Mouse (Mus musculus): Measurements from ENCODE around the gene Mroh2a. TPM values are rescaled to one million over a fixed set of nuclear protein-coding genes. Genes with fewer than 3 reads are reported as not detected.

Gene Mroh2a
- total and polyA plus RNA-seq, 3 experiments: 0.06 to 0.13 TPM; not detected in 1

DNA sequence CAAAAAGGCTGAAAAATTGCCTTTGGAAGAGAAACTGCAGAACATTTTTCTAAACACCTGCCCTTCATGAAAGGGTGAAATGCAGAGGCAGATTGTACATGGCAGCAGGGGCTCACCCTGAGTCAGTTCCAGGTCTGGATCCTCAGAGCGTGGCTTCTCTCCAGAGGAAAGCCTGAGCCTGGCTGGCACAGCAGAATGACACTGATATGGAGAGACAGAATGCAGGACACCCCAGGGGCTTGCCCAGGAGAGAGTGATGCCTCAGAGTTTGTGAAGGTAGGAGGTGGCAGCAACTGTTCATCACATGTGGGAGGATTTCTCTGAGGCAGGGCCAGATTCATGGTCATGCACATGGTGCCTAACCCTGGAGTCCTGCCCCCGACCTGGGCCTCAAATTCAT lies 26.8 kb upstream of the Mroh2a start:
- H3K79me2 ChIP-seq (replicated peaks; ENCODE audit: control insufficient read depth, insufficient read depth, low read length): no peaks in the 10 kb centered on the region
- H3K27me3 ChIP-seq (ENCODE audit: control insufficient read depth, insufficient read depth, low read length): 0 out of 2 replicates have a peak, but pooled peaks cover 1% of the 10 kb centered on the region
- no peak overlapping the region for H3K9ac ChIP-seq (ENCODE audit: low read depth, low read length)
- no peak overlapping the region for H3K4me3 ChIP-seq
- 46% methylated on average over 2 of the region's 2 CpGs for WGBS
- H3K27ac ChIP-seq: no peak overlapping the region
- no peaks in the 10 kb centered on the region for H3K36me3 ChIP-seq (ENCODE audit: control insufficient read depth, insufficient read depth, low read length)
- no peak for DNase-seq
- no peaks in the 10 kb centered on the region for H3K4me1 ChIP-seq (ENCODE audit: control insufficient read depth, insufficient read depth, low read length)
- TF ChIP-seq POLR2A (IDR thresholded peaks at IDR 0.05; ENCODE audit: insufficient read depth, low read depth, low read length): no peak
- no peak for TF ChIP-seq EP300 (IDR thresholded peaks at IDR 0.05; ENCODE audit: insufficient read depth, low read depth, low read length)
- TF ChIP-seq CTCF (IDR thresholded peaks at IDR 0.05): no peak
- intact Hi-C loops (cut with DNase I): no loop called here

DNA sequence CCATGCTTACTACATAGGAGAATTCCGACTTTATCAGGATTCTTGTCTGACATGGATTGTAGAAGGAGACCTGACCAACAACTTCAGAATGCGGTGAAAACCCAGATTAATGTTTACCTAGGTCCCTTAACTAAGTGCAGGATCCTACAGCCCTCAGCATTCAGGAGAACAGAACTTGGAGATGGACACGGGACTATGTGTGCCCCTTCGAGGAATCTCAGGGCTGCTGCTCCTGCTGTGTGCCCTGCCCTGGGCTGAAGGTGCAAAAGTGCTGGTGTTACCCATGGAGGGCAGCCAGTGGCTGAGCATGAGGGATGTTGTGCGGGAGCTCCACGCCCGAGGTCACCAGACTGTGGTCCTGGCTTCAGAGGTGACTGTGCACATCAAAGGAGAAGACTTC lies 26.3 kb upstream of the Mroh2a start, which contains the start of gene Ugt1a2:
Gene Ugt1a2 (plus strand): TSS at position 146 of the 400 bp plus-strand sequence.
- Histone ChIP-seq H3K4me1 (ENCODE audit: control insufficient read depth, insufficient read depth, low read length) (no peaks in the 10 kb centered on the region), H3K27ac (no peak within 1 kb of the TSS), H3K4me3 (no peak within 1 kb of the TSS), H3K9ac (ENCODE audit: low read depth, low read length) (no peak within 1 kb of the TSS), H3K79me2 (replicated peaks; ENCODE audit: control insufficient read depth, insufficient read depth, low read length) (no peaks in the 10 kb centered on the region), H3K27me3 (ENCODE audit: control insufficient read depth, insufficient read depth, low read length) (0 out of 2 replicates have a peak, but pooled peaks cover 1% of the 10 kb centered on the region), H3K36me3 (ENCODE audit: control insufficient read depth, insufficient read depth, low read length) (no peaks in the 10 kb centered on the region)
- no peak for DNase-seq
- intact Hi-C loops (cut with DNase I): no loop called here
- 75% methylated on average over 7 of the region's 7 CpGs for whole genome bisulfite sequencing
- TF ChIP-seq EP300 (IDR thresholded peaks at IDR 0.05; ENCODE audit: insufficient read depth, low read depth, low read length) (no peak), CTCF (IDR thresholded peaks at IDR 0.05) (no peak), POLR2A (IDR thresholded peaks at IDR 0.05; ENCODE audit: insufficient read depth, low read depth, low read length) (no peak)

DNA sequence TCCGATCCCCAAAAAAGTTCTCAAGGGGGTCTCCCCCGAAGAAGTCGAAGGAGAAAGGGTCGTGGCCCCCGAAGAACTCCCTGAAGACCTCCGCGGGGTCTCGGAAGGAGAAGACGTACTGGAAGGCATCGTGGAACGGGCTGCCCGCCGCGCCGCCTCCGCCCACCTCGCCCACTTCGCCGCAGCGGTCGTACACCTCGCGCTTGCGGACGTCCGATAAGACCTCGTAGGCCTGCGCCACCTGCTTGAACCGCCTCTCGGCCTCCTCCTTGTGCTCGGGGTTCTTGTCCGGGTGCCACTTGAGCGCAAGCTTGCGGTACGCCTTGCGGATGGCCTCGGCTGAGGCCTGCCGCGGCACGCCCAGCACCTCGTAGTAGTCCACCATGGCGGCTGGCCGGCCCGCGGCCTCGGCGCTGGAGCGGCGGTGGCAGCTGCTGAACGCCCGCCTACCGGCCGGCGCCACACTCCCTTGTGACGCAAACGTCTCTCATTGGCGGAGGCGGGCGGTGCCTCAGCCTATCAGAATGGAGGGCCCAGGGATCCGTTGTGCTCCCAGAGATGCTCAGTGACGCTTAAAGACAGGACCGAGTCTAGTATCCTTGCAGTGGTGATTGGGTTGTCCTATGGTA lies 21.4 kb upstream of the Mroh2a start, which contains the start of gene Dnajb3:
Gene Dnajb3 (minus strand): TSS at position 489 of the 629 bp plus-strand sequence.
- no peaks in the 10 kb centered on the region for H3K36me3 ChIP-seq (ENCODE audit: control insufficient read depth, insufficient read depth, low read length)
- WGBS: 6% methylated on average over 62 of the region's 62 CpGs
- peak; percentile 68 to 76 for DNase-seq
- H3K4me1 ChIP-seq (ENCODE audit: control insufficient read depth, insufficient read depth, low read length): no peaks in the 10 kb centered on the region
- no peak within 1 kb of the TSS for H3K27ac ChIP-seq
- H3K4me3 ChIP-seq: peak within 1 kb of the TSS; percentile 48
- no peaks in the 10 kb centered on the region for H3K79me2 ChIP-seq (replicated peaks; ENCODE audit: control insufficient read depth, insufficient read depth, low read length)
- H3K27me3 ChIP-seq (ENCODE audit: control insufficient read depth, insufficient read depth, low read length): no peaks in the 10 kb centered on the region
- peak within 1 kb of the TSS; percentile 71 for H3K9ac ChIP-seq (ENCODE audit: low read depth, low read length)
- intact Hi-C loops (cut with DNase I): no loop called here
- TF ChIP-seq POLR2A (IDR thresholded peaks at IDR 0.05; ENCODE audit: insufficient read depth, low read depth, low read length) (no peak), CTCF (IDR thresholded peaks at IDR 0.05) (no peak)

DNA sequence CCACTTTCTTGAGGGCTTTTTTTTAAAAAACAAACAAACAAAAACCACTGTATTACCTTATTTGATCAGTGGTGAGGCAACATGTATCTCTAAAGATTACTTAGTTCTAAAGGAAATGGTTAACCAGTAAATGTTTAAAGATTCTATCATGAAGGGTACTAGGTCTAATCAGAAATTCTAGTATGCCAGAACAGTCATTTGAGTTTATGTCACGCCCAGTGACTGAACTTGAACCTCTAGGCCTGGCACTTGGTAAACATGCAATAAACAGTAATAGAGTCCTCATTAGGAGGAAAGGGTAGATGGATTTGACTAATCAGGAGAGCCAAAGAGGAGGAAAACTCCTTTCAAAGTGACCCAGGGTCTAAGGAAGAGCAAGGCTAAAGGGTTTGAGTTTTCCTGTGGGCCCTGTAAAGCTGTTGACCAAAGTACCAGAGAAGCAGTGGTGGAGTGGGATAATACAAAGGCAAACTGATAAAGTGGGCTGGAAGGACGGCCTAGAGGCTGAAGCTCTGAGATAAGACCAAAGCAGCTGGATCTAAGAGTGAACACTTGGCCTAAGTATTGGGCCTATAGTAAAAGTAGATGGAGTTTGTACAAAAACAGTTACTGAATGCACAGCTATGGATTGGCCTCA lies 19.8 kb upstream of the Mroh2a start:
- intact Hi-C loops (cut with DNase I): no loop called here
- Histone ChIP-seq H3K27ac (no peak overlapping the region), H3K36me3 (ENCODE audit: control insufficient read depth, insufficient read depth, low read length) (no peaks in the 10 kb centered on the region), H3K4me3 (no peak overlapping the region), H3K79me2 (replicated peaks; ENCODE audit: control insufficient read depth, insufficient read depth, low read length) (no peaks in the 10 kb centered on the region), H3K4me1 (ENCODE audit: control insufficient read depth, insufficient read depth, low read length) (no peaks in the 10 kb centered on the region), H3K9ac (ENCODE audit: low read depth, low read length) (no peak overlapping the region), H3K27me3 (ENCODE audit: control insufficient read depth, insufficient read depth, low read length) (no peaks in the 10 kb centered on the region)
- no peak for TF ChIP-seq EP300 (IDR thresholded peaks at IDR 0.05; ENCODE audit: insufficient read depth, low read depth, low read length)
- no peak for DNase-seq
- WGBS: 70% methylated on average over 2 of the region's 2 CpGs

DNA sequence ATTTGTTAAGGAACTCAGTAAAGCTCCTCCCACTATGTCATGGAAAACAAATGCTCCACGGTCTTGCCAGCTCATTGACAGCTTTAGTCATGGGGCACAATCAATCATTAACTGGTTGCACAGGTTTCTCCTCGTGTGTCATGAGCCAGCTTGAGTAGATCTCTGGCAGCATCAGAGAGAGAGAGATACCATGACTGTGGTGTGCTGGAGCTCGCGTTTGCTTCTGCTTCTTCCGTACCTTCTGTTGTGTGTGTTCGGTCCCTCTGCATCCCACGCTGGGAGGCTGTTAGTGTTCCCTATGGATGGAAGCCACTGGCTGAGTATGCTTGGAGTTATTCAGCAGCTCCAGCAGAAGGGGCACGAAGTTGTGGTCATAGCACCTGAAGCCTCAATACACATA lies 15.0 kb upstream of the Mroh2a start, which contains the start of gene Ugt1a1:
Gene Ugt1a1 (plus strand): TSS at position 148 of the 400 bp plus-strand sequence.
- Histone ChIP-seq H3K36me3 (ENCODE audit: control insufficient read depth, insufficient read depth, low read length) (no peaks in the 10 kb centered on the region), H3K79me2 (replicated peaks; ENCODE audit: control insufficient read depth, insufficient read depth, low read length) (no peaks in the 10 kb centered on the region), H3K9ac (ENCODE audit: low read depth, low read length) (no peak within 1 kb of the TSS), H3K4me3 (no peak within 1 kb of the TSS), H3K27ac (no peak within 1 kb of the TSS), H3K4me1 (ENCODE audit: control insufficient read depth, insufficient read depth, low read length) (no peaks in the 10 kb centered on the region), H3K27me3 (ENCODE audit: control insufficient read depth, insufficient read depth, low read length) (no peaks in the 10 kb centered on the region)
- intact Hi-C loops (cut with DNase I): no loop called here
- no peak for TF ChIP-seq EP300 (IDR thresholded peaks at IDR 0.05; ENCODE audit: insufficient read depth, low read depth, low read length)
- DNase-seq: peak in 1 of 2 experiments; percentile 21
- 61% methylated on average over 8 of the region's 8 CpGs for WGBS

DNA sequence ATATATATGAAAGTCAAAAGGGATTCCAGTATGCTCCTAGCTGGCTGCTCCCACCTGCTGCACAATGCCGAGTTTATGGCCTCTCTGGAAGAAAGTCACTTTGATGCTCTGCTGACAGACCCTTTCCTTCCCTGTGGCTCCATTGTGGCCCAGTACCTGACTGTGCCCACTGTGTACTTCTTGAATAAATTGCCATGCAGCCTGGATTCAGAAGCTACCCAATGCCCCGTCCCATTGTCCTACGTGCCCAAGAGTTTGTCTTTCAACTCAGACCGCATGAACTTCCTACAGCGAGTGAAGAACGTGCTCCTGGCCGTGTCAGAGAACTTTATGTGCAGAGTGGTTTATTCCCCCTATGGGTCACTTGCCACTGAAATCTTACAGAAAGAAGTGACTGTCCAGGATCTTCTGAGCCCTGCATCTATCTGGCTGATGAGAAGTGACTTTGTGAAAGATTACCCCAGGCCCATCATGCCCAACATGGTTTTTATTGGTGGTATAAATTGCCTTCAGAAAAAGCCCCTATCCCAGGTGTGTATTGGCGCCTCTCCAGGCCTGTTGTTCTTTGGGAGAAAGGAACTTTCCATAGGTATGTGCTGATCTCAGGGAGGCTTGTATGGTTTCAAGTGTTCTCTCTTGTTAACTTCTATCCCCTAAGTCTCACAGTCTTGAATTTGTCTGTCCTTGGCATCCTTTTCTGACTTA lies 14.3 kb upstream of the Mroh2a start:
- Histone ChIP-seq H3K36me3 (ENCODE audit: control insufficient read depth, insufficient read depth, low read length) (no peaks in the 10 kb centered on the region), H3K27me3 (ENCODE audit: control insufficient read depth, insufficient read depth, low read length) (no peaks in the 10 kb centered on the region), H3K9ac (ENCODE audit: low read depth, low read length) (no peak overlapping the region), H3K4me3 (no peak overlapping the region), H3K27ac (no peak overlapping the region), H3K79me2 (replicated peaks; ENCODE audit: control insufficient read depth, insufficient read depth, low read length) (no peaks in the 10 kb centered on the region), H3K4me1 (ENCODE audit: control insufficient read depth, insufficient read depth, low read length) (no peaks in the 10 kb centered on the region)
- no peak for TF ChIP-seq CTCF (IDR thresholded peaks at IDR 0.05)
- TF ChIP-seq POLR2A (IDR thresholded peaks at IDR 0.05; ENCODE audit: insufficient read depth, low read depth, low read length): no peak
- no peak for TF ChIP-seq EP300 (IDR thresholded peaks at IDR 0.05; ENCODE audit: insufficient read depth, low read depth, low read length)
- intact Hi-C loops (cut with DNase I): no loop called here
- DNase-seq: no peak
- 56% methylated on average over 8 of the region's 8 CpGs for WGBS

Data from heart, adult 2 months (tissue).